Mouse (Mus musculus) left cerebral cortex, adult 9 months (tissue): ENCODE data around the gene Opcml.

Experiments used
- DNase-seq, 2 experiments: peaks; one replicate each; pipeline ENCODE4 v3.0.0; 2022; ENCODE audit warnings: low spot score in 2 of 2

The Opcml gene

DNA sequence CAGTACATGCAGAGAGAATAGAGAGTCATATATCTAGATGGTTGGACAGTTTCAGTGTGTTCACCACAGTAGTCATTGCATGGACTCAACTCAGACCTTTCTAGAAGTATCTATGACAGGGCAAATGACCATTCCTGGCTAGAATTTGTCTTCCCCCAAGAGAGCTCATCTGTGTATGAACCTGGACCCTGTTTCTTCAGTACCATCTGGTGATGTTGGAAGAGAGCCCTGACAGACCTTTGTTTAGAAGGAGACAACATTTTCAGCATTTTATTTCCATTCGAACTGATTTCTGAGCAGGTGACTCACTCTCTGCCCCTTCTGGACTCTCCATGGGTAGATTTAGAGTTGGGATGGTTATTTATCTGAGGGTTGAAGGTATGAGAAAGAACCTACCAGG lies 827.1 kb downstream of the Opcml start:
- DNase-seq: no peak

DNA sequence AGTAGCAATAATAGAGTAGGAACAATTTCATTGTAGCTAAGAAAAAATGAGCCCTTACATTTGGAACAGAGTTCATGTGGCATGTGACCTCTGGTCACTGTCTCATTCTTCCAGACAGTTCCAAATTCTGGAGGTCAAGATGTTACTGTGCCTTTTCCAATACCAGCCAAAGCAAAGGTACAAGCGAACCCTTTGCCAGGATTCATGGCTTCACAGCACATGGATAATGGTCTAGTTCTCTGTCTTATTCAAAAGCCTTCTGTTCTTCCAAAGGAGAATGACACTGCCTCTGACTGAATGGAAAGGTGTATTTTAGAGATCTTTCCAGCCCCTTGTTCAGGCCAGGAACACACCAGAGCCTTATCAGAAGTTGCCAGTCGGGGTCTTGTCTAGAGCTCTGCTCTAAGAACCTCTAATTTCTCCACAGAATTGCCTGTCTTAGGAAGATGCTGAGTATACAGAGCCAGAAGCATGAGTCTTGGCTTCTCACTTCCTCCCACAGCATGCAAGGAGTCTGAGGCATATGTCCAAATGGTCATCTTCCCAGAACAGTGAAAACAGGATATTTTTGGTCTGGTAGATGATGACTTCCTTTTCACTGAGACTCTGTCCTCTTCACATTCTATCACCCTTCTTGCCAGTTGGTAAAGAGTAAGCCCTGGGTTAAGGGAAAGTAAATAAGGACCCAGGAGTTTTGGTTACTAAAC lies 827.8 kb downstream of the Opcml start:
- DNase-seq: peak in 1 of 2 experiments; percentile 22

DNA sequence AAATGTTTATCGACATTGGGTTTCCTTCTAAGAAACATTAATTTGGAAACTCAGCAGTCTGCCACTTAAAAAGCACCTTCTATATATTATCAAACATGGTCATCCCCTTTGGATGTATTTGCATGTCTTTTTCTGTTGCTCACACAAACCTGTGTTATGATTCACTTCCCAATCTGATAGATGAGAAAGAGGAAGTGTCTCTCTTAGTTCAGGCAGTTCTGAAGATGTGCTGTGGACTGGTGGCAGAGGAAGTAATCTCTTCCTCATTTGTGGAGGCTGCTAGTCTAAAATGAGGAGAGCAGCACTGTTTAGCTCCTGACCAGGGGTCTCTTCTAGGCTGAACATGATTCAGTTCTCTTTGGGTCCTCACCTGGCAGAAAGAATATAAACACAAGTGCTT lies 831.4 kb downstream of the Opcml start:
- DNase-seq: no peak

DNA sequence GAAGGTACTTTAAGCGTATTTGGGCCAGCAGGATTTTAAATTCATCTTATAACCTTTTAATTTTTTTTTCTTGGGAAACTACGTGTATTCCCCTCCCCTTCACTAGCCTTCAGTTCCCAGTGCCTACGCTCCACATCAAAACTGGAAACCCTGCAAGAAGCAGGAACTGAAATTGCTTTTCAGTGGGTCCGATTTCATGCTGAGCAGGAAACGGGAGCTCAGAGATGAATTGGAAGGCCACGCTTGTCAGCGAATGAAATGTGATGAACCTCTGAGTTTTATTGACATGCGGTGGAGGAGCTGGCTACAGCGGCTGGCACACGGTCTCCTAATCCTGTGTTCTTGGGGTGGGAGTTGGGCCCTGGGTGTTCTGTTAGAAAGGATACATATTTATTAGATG lies 834.3 kb downstream of the Opcml start:
- DNase-seq: no peak

DNA sequence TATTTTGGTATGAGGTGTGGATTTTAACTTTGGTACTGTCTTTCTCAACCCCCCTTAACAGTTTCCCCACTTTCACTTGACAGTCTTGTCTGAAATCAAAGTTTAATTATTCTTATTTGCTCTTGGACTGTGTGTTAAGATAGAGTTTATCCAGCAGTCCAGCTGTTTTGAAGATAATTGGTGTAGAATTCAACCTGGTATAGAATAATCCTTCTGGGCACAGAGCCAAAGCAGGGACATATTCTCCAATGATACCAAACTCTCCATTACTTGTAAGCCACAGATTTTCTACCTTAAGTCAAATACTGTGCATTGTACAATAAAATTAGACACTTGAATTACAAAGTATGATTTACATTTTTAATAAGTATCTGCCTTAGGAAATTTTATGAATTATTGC lies 852.2 kb downstream of the Opcml start:
- no peak for DNase-seq

DNA sequence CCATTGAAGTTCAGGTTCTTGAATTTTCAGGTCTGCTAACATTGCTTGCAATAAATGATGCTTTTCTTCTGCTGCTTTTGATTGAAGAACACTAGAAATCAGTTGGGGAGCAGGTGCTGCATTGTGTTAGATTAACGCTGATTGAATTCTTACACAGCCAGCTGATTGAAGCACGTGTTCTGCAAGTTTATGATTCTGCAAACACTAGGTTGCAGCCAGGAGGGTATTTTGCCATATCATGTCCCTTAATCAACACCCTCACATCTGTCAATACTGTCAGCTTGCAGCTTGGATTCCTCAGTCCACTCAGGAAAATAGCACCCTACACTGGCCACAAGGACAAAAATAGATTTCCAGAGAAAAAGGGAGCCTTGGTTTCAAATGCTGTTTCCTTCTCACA lies 853.5 kb downstream of the Opcml start:
- DNase-seq: no peak

DNA sequence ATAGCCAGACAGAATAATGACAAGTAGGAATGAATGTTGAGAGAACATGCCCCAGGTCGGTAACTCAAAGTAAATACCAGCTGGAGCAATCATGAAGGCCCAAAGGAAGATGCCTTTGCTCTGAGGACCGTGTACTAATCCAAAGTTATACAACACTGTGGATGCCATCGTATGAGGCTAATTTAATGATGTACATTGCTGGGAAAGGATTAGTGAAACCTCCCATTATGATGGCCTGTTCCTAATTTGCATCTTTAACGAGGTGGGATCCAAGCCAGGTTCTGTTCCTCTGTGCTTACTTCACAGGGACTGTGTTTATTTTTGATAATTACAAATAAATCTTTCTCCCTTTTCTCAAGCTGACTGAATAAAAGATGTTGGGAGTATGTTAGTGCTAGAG lies 859.5 kb downstream of the Opcml start:
- no peak for DNase-seq

DNA sequence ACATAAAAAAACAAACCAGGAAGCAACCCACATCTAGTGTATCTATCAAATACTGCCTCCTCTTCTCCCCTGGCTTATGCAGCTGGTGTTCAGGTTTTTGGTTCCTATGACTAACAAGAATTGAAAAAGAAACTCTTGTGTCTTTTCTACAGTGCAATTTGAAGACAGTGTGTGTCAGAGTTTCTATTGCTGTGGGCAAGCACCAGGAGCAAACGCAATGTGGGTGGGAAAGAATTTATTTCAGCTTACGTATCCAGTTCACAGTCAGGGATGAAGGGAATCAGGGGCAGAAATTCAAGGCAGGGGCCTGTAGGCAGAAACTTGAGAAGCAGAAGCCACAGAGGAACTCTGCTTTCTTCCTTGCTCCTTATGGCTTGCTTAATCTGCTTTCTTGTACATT lies 869.4 kb downstream of the Opcml start:
- DNase-seq: no peak

DNA sequence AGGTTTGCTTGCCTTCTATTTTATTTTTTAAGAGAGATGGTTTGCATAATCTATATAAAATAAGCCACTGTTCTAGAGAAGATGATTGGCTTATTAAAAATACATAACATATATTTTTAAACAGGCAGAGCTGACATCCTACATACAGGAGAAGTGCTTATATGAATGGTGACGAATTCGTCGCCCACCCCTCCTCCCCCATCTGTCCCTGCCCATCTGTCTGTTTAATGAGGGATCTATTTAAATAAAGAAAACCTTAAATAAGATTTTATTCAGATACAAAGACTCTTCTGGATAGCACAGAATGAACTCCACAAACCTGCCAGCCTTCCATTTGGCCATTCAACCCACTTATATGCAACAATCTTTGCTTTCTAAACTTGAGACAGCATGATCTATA lies 872.3 kb downstream of the Opcml start:
- DNase-seq: peak; percentile 40 to 87

DNA sequence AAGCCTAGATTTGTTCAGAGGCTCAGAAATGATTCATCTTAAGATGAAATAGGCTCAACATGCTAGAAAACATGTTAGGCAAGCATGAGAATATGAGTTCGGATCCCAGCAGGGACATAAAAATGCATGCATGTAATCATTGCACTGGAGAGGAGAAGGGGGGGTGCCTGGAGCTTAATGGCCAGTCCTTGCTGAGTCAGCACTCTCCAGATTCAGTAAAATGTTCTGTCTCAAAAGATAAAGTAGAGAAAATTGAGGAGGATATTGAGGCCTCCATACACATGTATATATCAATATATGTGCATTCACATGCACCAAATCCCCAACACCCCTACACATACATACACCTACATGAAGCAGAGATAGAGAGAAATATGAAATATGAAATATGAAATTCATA lies 889.7 kb downstream of the Opcml start:
- no peak for DNase-seq

DNA sequence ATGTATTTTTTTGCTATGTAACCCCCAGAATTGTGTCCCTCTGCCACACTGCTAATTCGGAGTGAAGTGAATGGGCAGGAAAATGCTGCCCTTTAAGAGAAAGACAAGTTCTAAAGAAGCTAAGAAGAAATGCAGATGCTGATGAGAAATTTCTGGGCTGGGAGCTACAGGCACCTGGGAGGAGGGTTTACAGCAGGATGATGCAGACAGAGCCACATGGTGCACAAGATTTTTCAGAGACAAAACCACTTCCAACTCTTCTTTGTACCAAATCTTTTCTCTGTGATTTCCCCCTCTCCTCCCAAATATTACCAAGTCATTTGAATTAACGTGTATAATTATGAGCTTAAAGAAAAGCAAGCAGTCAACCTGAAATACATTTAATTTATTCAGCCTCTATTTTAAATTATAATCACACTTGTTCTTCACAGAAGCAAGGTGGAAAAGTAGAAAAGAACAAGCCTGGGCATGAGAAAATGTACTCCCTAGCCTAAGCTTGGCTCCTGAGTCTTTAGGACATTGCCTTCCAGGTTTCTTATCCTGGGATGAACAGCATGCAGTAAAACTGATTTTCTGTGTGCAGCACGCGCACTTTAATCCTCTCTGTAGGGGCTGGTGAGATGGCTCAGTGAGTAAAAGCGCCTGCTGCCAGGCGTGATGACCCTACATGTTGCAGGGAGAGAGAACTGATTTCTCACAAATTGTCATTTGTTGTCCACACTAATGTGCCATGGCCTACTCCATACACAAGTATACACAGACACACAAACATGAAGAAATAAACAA lies 890.9 kb downstream of the Opcml start:
- DNase-seq: no peak

DNA sequence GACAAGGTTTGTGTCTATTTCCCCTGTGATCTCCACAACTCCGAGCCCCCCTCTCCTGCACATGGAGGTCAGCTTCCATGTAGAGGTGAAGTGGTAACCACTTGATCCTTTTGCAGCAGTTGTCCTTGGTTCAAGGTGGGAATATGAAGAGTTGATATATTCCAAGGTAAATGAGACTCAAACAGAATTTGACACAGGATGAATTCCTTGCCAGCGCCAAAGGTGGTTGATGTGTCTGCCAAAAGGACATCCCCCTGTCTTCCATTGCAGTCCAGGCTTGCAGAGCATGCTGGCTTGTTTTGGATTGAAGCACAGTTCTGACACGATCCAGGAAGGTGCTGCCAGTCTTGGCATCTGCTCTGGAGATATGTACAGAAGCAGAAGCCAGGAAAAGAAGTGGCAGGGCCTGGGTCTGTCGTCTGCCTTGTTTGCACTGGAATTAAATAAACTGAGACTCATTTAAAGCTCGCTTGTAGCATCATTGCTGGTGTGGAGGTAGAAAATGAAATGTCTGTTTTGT lies 893.4 kb downstream of the Opcml start:
- no peak for DNase-seq

DNA sequence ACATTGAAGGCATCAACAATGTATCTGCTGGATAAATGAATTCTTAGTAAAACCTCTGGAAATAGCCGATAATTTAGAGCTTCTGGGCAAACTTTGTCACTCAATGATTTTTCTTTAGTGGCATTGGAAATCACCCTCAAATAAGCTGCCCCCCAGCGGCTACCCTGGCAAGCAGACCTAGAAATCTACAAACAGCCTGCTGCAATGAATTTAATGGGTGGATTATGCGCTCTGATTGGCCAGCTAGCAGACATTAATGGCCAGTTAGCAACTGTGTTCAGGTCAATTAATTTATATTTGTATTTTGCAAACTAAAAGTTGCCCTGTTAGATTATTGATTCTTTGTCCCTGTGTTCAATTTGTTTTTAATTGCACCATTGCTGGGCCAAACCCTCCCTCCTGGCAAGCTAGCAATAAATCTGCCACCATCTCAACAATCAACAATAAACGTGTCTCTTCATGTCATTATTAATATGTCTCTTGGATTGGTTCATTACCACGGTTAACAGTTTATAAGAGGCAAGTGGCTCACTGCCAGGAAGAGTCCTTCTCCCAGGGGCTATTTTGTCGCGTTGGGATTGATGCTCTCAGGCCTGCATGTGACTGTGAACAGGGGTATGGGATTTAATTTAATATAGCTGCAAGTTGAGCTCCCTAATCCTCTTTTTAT lies 896.5 kb downstream of the Opcml start:
- DNase-seq: no peak

DNA sequence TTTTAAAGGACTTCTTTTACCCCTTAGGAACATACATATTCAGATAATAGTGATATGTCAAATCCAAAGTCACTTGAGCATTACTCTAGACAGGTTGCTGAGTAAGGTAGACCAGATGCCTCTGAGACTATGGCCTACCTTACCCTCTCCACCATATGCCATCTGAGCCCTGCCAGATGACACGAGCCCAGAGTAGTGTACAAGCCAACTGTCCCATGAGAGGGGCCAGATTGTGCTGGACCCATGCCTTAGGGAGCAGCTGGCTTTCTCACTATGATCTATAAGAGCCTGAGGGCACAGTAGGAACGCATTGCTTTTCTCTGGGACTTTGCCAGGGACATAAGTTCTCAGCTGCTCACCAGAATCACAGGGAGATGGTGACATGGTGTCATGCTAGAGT lies 899.6 kb downstream of the Opcml start:
- DNase-seq: no peak

DNA sequence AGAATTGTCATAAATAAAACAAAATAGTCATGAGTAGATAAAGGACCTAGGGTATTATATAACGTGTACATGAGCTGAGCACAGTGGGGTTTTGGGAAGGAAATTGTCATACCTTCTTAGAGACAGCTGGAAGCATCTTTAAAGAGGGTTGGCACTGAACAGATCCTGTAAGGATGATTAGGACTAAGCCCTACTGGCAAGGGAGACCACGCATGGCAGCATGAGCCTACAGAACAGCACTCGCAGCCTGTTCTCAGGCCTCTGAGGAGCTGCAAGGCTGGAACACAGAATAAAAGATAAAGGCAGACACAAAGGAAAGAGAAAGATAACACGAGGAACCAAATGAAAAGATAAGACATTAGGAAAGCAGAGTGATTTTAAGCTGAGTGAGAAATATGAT lies 915.2 kb downstream of the Opcml start:
- DNase-seq: no peak

DNA sequence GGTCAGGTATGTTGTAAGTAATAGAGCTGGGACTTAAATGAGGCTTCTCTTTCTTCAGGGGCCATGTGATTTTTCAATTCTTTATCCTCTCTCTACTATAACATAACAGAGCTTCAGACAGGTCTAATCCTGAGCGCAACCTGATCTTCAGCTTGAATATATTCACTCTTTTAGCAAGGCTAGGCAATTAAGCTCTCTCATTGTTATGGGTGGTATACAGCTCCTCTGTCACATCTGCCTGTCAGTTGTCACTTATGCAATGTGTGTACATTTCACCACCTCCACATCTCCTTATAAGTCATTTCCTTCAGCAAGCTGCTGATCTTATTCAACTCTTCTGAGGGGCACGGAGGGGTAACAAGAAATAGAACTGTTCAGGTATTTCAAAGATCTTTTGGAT lies 924.0 kb downstream of the Opcml start:
- DNase-seq: no peak

DNA sequence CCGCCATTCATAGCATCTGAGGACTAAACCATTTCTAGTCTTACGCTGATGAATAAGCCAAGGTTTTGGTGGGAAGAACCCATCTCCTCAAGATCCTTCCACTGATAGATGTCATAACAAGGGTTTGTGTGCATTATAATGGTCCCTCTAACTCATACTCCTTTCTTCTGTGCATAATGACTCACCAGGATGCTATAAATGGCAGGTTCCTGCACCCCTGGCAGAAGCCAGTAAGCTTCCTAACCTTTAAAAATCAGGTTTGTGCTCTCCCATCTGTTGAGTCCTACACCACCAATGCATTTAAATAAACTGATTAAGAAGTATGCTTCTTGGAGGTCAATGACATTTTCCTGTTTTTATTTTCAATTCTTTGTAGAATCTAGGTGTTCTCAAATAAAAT lies 929.6 kb downstream of the Opcml start:
- no peak for DNase-seq

DNA sequence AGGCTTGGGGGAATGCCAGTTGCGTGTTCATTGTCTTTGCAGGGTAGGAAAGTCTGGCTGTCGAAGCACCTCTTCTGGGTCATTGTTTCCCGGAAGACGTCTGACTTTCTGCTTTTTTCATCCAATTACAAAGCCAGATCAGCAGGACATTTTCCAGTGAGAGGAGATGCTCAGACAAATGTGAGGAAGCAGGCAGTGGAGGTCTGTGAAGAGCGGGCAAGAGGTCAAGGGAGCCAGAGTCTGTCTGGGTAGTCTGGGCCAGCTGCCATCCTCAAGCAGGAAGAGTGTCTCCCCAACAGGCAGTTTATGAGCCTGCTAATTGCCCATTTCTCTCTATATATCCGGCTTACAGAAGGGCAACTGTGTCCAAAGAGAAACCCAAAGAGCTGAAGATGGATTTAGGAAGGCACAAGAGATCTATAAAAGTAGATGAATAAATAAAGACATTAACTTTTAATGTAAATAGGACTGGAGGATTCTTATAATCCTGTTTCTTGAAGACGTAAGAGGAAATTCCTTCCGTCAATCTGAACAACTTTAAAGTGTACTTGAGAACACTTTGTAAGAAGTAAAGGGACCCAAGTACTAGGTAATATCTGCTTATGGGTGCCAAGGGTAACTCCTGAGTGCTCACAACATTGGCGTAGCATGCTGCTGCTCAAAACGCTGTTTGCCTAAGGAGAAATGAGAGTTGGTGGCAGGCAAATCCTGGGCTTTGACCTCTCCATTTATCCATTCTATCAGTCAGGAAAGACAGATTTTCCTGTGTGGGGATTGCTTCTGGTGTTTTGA lies 941.4 kb downstream of the Opcml start:
- no peak for DNase-seq

DNA sequence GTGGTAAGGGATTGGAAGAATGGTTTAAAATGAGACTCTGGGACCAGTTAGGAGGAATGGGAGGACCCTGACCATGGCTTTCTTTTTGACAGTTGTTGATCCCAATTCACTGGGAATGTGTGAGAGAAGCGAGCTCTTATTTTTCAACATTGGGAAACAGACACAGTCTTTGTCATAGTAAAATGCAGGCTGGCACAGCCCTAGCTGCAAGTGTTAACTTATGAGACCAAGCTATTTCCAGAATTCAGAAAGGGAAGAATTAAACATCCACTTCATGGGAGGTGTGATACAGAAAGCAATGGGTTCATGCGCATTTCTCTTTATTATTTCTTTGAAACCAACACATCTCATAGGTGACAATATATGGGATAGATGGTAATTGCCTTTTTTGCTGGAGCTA lies 947.4 kb downstream of the Opcml start:
- DNase-seq: peak in 1 of 2 experiments; percentile 14

DNA sequence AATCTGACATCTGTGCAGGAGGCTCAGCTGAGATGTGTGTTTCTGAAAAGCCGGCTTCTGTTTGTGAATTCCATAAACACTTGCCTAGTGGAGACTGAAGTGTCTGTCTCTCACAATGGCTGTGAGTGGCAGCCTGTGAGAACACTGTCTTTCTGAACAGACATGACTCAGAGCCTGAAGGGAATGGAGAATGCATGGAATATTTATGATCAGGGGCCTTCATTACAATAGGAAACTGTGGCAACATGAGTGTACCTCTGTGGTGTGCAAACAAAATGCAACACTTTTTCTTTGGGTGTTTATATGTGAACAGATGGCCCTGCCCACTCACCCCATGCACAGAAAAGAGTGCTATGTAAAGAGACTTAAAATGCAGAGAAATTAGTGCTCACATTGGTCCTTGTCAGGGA lies 947.9 kb downstream of the Opcml start:
- peak; percentile 49 to 79 for DNase-seq

DNA sequence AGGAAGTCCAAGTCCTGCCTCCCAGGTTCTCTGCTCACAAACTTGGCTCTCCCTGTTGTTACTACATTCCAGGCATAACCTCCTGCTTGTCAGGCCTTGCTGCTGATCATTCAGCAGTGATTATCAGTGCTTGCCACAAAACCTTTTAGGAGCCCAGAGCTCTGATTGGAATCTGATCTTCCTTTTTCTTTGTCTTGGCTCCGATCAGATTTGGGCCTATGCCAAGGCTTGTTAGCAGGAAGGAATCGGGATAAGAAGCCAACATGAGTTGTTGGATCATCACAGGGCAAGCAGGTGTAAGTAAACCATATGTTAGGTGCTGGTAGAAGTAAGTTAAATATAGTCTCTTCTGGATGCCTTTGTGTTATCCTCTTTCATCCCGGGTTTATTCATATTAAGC lies 954.2 kb downstream of the Opcml start:
- DNase-seq: no peak

DNA sequence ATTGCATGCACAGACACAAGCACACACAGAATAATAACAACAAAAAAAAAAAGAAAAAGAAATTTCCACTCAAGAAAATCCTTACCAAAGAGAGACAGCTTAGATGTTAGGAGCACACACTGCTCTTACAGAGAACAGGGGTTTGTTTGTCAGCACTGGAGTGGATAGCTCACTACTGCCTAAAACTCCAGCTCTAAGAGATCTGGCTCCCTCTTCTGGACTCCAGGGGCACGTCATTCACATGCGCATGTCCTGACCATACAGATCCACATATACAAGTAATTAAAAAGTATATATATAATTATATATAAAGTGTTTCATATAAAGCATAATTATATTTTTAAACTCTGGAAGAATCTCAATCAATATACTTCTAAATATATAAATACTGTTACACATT lies 958.3 kb downstream of the Opcml start:
- DNase-seq: peak in 1 of 2 experiments; percentile 29
